Mouse (Mus musculus): ENCODE measurements at regions not wholly inside any gene's neighbourhood (a gene's known extent, or its start where the extent isn't known, plus 50 kb on each side); places are given as distances from the start of the nearest gene placed in this dataset.

DNA sequence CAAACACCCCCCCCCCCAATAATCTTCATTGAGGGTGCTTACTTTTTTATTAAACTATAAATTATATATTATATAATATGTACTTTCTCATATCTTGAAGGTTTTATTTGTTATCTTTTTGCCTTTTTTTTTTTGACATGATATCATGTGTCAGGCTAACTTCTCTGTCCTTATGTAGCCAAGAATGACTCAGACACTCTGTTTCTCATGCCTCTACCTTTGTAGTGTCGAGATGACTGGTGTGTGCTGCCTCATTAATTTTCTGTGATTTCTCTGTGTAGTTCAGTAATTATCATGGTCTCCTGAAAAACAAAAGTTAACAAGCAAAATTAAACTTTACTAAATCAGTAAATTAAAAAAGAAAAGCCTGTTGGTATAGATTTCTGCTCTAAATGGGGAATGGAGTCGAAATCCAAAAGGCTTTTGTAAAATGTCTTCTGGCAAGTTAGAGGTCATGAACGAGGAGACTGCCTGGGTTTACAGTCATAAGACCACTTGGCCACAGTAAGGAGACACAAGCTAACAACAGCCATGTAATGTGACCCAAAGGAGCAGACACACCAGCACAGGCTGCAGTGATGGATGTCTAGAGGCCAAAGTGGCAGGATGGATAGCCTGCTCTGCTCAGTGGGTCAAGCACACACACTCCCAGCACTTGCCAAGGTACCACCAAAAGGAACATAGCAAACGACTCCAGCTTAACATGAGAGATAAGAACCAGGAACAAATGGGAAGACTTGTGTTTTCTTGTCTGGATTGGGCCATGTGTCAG is 53.2 kb upstream of the C1qtnf3 start:
- WGBS = 77% methylated on average over 4 of the region's 4 CpGs
- Histone ChIP-seq H3K4me1 (replicated peaks) (0 out of 2 replicates have a peak, but pooled peaks cover 2% of the 10 kb centered on the region), H3K9me3 (no peaks in the 10 kb centered on the region), H3K27ac (no peak overlapping the region), H3K27me3 (ENCODE audit: insufficient read depth, poor library complexity, severe bottlenecking) (no peaks in the 10 kb centered on the region), H3K36me3 (no peaks in the 10 kb centered on the region), H3K4me3 (no peak overlapping the region)
- no peak for DNase-seq (ENCODE audit: low spot score)

DNA sequence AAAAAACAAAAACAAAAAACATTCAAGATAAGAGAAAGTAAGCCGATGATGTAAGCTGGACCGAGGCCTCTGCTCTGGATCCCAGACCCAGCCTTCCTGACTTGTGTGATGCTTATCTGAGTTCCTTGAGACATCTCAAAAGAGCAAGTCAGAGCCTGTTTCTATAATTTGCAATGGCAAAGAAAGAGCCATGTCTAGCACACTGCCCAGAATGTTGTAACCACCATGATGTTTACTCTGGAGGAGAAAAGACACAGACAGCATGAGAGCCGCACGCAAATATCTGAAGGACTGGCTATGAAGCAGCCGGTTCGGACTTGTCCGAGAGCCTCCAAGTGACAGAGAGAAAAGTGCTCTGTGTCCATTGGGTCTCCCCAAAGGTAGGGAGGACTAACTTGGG is 52.2 kb upstream of the C1qtnf3 start:
- H3K4me3 ChIP-seq = no peak overlapping the region
- no peak for DNase-seq (ENCODE audit: low spot score)
- no peaks in the 10 kb centered on the region for H3K9me3 ChIP-seq
- 92% methylated on average over 7 of the region's 7 CpGs for WGBS
- H3K36me3 ChIP-seq = no peaks in the 10 kb centered on the region
- no peaks in the 10 kb centered on the region for H3K27me3 ChIP-seq (ENCODE audit: insufficient read depth, poor library complexity, severe bottlenecking)
- no peak overlapping the region for H3K27ac ChIP-seq
- H3K4me1 ChIP-seq (replicated peaks) = 0 out of 2 replicates have a peak, but pooled peaks cover 2% of the 10 kb centered on the region

DNA sequence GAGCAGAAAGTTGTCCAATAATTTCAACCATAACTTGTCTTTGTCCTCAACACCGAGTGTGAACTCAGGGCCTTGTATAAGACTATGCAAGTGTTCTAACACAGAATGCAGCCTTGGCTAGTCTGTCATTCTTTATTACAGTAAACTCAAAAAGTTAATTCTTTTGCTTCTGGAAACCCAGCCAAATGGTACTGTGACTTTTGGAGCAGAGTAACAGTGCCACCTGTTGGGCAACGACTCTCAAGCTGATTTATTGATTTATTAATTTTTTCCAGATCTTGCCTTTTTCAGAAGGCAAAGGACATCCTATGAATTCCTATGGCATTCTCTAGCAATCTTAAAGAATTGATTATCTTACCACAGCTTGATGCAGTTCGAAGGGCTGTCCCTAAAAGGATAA is 51.1 kb upstream of the C1qtnf3 start:
- 0 out of 2 replicates have a peak, but pooled peaks cover 2% of the 10 kb centered on the region for H3K4me1 ChIP-seq (replicated peaks)
- no peaks in the 10 kb centered on the region for H3K27me3 ChIP-seq (ENCODE audit: insufficient read depth, poor library complexity, severe bottlenecking)
- H3K4me3 ChIP-seq = no peak overlapping the region
- no peaks in the 10 kb centered on the region for H3K9me3 ChIP-seq
- no peak overlapping the region for H3K27ac ChIP-seq
- no peaks in the 10 kb centered on the region for H3K36me3 ChIP-seq
- DNase-seq (ENCODE audit: low spot score) = no peak
- 51% methylated on average over 3 of the region's 3 CpGs for WGBS

DNA sequence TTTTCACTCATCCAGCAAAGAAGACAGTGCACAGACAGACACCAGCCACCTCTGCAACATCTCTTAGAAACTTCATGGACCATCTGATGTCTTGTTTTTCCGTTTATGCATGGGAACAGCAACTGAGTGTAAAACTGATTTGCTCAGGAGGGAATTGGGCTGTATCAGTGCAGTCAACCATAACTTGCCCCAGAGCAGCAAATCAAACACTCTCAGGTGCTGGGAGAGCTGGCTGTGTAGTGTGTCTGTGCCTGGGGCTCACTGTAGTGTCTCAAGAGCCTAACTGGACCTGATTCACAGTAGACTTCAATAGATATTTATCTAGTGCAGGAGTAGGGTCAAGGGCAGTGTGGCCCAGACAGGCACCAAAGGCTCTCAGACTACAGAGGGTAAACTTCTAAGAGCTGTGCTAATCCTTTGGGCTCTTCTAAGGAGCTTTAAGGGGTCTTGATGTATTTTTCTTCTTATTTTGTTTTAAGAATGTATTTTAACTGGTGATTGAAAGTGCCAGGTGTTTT is 50.3 kb upstream of the C1qtnf3 start:
- H3K4me1 ChIP-seq (replicated peaks) = 0 out of 2 replicates have a peak, but pooled peaks cover 2% of the 10 kb centered on the region
- WGBS = 57% methylated on average over 1 of the region's 1 CpGs
- H3K27me3 ChIP-seq (ENCODE audit: insufficient read depth, poor library complexity, severe bottlenecking) = no peaks in the 10 kb centered on the region
- H3K4me3 ChIP-seq = no peak overlapping the region
- no peak overlapping the region for H3K27ac ChIP-seq
- no peaks in the 10 kb centered on the region for H3K9me3 ChIP-seq
- no peaks in the 10 kb centered on the region for H3K36me3 ChIP-seq
- DNase-seq (ENCODE audit: low spot score) = no peak

All from hindbrain, embryonic 10.5 days (tissue).